Mouse (Mus musculus) CH12.LX (cell line): ENCODE results near the gene Slc17a9.

Experiments
- CTCF ChIP-seq, 2 experiments: IDR thresholded peaks in 1 of 2; conservative IDR thresholded peaks in 1 of 2; 2 replicates each; pipeline ENCODE4 v1.5.1; 2011 to 2012; ENCODE audit warnings: low read depth in 2 of 2, low read length in 2 of 2, improper control_type of control experiment in 1 of 2, inconsistent platforms in 1 of 2, mild to moderate bottlenecking in 1 of 2, moderate library complexity in 1 of 2
- ELF1 ChIP-seq: IDR thresholded peaks from 2 replicates; pipeline ENCODE4 v1.6.1; 2014; ENCODE audit warnings: low read depth, mild to moderate bottlenecking, inconsistent platforms, low read length, improper control_type of control experiment
- EP300 ChIP-seq: IDR thresholded peaks from 2 replicates; pipeline ENCODE4 v1.6.1; 2011; ENCODE audit warnings: low read length, improper control_type of control experiment
- MYC ChIP-seq: IDR thresholded peaks from 2 replicates; pipeline ENCODE4 v1.6.1; 2011; ENCODE audit warnings: low read depth, mild to moderate bottlenecking, improper control_type of control experiment, low read length
- USF1 ChIP-seq: IDR thresholded peaks from 2 replicates; pipeline ENCODE4 v1.6.1; 2014; ENCODE audit warnings: low read depth, mild to moderate bottlenecking, inconsistent platforms, low read length, improper control_type of control experiment
- ZMIZ1 ChIP-seq: IDR thresholded peaks from 2 replicates; pipeline ENCODE4 v1.6.1; 2012; ENCODE audit warnings: low read depth, mild to moderate bottlenecking, inconsistent platforms, low read length, improper control_type of control experiment

DNA sequence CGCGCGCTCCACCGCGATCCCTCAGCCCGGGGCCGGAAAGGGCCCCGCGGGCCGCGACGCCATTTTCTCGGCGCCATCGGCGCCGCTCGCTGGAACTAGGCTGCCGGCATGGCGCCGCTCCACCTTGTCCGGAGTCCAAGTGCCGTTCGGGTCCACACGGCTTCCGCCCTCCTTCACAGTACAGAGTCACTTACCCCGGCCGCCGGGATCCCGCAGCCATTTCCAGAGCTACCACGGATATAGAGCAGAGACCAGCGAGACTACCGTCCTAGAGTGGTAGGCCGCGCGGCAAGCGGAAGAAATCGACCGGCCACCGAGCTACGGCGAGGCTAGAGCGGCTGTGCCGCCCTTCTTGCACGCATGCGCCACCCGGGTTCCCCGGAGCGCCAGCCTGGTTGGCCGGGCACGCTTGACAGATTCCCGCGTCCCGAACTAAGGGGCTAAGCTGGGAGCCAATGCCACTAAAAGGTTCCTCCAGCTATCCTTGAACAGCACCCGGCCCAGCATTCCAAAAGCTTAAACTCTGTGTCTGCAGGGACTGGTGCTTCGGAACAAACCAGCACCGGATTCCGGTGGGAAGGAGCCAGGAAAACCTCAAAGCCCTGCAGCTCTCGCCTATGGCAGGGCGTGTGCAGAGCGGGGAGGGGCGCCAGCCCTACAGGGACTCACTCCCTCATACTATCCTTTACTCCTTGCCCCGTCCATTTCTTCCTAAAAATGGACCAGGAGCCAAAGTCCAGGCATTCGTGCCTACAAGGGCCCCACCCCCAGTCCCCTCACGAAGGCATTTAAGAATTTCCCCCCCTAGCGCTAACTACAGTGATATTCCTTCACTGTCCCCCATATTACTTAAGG lies 23.1 kb upstream of the Slc17a9 start:
- TF ChIP-seq MYC, result peak; percentile 45; the same call in 1 of the 2 replicates
- TF ChIP-seq USF1, result no peak
- TF ChIP-seq ZMIZ1, result peak; percentile 69; the same call in 1 of the 2 replicates
- TF ChIP-seq CTCF (conservative IDR thresholded peaks at IDR 0.05 in 1 of 2, IDR thresholded peaks at IDR 0.05 in 1 of 2; ENCODE audit: low read depth in 2 of 2, low read length in 2 of 2), result no peak; a peak in 1 of 4 replicates
- TF ChIP-seq ELF1, result peak; percentile 92
- no peak for TF ChIP-seq EP300
